Mouse (Mus musculus): ENCODE measurements around the gene Dlg2.

- TF ChIP-seq POLR2A (IDR thresholded peaks at IDR 0.05; ENCODE audit: borderline replicate concordance, extremely low read depth, low read depth, low read length) (no peak), CTCF (IDR thresholded peaks at IDR 0.05; ENCODE audit: insufficient read depth, low read length) (no peak)
These were observed 1016.8 kb downstream of the Dlg2 start for GRCm38 (mm10) chr7:91493234-91493633.
